Mouse (Mus musculus) megakaryocyte, adult 5-6 weeks (primary cell): ENCODE results near the gene Mboat2. TPM values are rescaled to one million over a fixed set of nuclear protein-coding genes. Genes with fewer than 3 reads are reported as not detected.
A peak's percentile ranks its signal among the peaks of the same experiment; 100 is the strongest.

ENCODE experiments used
- ATAC-seq: 2 replicates; pipeline ENCODE4 v1.8.0; 2016; ENCODE audit warnings: mild to moderate bottlenecking, inconsistent platforms; ENCODE audit not compliant: poor library complexity, severe bottlenecking
- total RNA-seq, 2 experiments: library from RNA; stranded (forward) in 1 of 2; stranded (reverse) in 1 of 2; fragments of 153-499, 151-499 nt in 1 of 2; fragments of 221-1000, 200-1000 nt in 1 of 2; gene quantifications; 2 replicates each; pipeline versions ENCODE4 v1.2.3 to v1.2.4; 2015 to 2017

Gene Mboat2
- total RNA-seq, 2 experiments from 2014 or later: 0.18 to 1.4 TPM

GRCm38 (mm10) chr12:24859357-24859756 is 28.7 kb downstream of the Mboat2 start:
- ATAC-seq: no peak

GRCm38 (mm10) chr12:24860436-24860835 is 29.8 kb downstream of the Mboat2 start:
- ATAC-seq: no peak

DNA sequence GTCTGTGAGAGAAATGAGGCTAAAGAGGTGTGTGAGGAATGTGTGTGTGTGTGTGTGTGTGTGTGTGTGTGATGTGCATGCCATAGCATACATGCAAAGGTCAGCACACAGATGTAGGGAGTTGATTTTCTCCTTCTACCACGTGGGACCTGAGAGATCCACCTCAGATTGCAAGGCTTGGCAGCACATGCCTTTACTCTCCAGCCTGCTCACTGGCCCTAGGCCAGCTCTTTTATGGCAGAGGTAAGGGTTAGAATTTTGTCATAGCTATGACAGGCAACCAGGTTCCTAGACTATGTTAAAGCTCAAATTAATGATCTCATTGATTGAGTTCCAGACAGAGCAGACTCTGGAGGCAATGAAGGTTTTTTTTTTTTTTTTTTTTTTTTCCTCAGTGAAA is 33.1 kb downstream of the Mboat2 start:
- ATAC-seq: no peak

DNA sequence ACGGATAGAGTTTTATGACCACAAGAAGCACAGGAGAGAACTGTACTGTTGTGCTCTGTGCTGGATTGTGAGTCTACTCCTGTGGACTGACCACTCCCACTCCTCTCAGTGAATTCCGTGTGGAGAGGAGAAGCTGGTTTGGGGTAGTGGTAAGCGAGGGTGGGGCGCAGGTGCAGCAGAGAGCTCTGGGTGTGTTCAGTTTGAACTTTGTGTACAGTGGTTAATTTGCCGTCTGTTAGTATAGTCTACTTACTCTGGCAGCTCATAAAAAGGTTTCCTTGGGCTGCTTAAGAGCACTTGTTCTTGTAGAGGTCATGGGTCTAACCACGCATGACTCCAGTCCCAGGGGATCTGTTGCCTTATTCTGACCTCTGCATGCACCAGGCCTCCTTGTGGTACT is 36.0 kb downstream of the Mboat2 start:
- ATAC-seq: no peak

DNA sequence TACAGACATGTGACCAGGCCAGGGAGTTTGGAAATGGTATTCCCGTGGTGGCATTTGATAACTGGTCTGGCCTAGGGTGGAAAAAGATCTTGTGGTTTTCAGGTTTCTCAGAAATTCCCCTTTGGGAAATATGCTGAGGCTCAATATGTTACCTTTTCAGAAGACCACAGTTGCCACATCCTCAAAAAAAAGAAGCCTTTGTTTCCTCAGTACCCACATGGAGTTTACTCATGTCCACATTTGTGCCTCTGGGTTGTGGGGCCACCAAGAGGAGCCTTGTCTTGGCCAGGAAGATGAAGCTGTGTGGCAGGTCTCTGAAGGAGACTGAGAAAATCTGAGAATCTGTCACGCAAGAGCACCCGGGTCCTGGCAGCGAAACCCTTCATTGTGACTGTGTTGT is 38.0 kb downstream of the Mboat2 start:
- ATAC-seq: 0 out of 2 replicates have a peak, but pooled peaks have one; percentile 18

DNA sequence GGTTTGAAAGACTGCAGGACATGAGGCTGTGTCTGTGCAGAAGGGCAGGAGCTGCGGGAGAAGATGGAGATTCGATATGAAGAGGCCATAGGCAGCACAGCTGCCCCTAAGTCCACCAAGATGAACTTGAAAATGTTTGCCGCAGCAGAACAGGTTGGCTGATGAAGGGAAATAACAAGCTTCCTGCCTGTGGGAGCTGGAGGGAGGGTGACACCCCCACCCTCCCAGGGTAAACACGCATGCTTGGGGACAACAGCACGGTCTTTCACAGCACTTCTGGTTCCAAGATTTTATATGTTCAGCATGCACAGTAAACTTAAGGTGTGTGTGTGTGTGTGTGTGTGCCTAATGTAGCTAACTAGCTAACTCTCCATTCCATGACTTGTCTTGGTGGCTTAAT is 38.6 kb downstream of the Mboat2 start:
- ATAC-seq: no peak

DNA sequence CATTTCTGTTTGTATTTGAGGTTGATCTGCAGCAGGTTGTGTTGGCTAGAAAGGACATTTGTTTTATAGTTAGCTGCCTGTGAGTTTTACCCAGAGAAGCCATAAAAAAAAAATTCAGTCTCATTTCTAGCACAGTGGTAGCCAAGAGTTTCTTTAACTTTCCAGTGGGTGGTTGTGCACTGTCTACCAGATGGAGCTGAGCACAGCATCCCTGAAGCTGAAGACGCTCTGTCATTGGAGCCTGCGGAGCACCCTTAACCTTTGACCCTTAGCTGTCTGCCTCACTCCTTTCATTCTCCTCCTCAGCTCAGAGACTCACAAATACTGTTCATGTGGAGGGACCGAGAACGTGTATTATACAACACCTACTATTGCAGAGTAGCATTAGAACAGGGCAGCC is 40.2 kb downstream of the Mboat2 start:
- ATAC-seq: no peak

DNA sequence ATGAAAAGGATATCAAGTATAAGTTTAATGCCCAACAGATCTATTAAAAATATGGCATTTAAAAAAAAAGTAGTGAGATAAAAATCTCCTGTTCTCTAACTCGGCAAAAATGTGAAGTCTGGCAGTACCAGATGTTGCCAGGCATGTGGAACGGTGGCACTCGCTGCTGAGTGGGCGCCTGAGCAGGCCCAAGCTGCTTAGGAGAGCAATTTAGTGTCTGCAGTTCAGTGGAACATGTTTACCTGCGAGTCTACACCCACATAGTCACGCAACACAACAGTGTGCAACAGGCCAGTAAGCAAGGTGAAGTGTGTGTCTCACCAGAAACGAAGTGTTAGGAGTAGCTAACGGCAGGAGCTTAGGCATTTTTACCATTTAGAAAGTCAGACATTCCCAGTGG is 41.6 kb downstream of the Mboat2 start:
- no peak for ATAC-seq

DNA sequence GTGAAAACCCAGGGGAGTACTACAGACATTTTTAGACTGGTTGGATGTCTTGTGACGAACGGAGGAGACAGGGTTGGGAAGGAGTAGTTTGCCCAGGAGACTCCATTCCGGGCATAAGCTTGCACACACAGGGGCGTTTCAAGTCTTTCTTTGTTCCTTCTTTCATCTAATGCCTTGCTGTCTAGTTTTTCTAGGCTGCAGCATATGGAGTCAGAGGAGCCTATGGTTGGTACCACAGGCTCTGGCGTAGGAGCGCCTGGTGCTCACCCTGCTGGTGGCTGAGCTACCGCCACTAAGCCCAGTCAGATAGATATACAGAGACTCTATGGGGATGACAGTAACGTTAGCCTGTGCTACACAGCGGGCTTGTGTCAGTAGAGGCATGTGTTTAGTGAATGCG is 42.0 kb downstream of the Mboat2 start:
- ATAC-seq: no peak

DNA sequence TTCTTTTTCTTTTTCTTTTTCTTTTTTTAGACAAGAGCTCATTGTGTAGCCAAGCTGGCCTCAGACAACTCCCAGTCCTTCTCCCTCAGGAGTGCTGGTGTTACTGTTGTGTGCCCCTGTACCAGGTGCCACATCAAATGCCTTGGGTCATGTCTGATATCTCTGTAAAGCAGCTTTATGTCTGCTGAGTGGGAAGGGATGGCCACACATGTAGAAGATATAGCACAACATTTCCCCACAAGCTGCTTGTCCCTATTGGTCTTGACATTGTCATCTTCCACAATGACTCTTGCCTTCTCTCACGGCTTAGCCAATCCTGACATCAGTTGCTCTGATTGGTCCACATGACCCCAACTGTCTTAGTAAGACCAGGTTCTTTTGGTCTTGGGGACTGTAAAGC is 45.2 kb downstream of the Mboat2 start:
- ATAC-seq: no peak

GRCm38 (mm10) chr12:24877231-24877630 is 46.6 kb downstream of the Mboat2 start:
- ATAC-seq: no peak

GRCm38 (mm10) chr12:24878090-24878489 is 47.4 kb downstream of the Mboat2 start:
- ATAC-seq: no peak

DNA sequence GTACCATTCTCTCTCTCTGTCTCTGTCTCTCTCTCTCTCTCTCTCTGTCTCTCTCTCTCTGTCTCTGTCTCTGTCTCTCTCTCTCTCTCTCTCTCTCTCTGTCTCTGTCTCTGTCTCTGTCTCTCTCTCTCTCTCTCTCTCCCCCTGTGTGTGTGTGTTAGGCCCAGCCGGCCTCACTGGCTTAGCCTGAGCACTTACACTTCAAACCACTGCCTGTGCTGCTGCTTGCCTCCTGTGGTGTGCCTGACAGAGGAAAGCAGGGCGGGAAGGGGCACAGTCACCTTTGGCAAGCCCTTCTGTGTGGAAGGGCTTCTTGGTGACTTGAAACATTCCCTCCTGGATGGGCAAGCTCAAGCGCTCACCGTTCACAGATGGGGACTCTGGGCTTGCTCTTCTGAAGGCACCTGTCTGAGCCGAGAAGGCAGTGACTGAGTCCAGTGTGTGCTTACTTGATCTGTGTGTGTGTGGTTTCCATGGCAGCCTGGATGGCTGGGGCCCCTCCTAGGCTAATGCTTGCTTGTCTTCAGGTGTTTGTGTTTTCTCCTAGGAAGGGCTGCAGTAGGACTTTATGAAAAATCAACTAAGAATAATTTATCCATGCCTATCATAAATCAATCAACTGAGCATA is 48.2 kb downstream of the Mboat2 start:
- ATAC-seq: no peak

- no peak for ATAC-seq
Observed at GRCm38 (mm10) chr12:24879613-24880029, 48.9 kb downstream of the Mboat2 start.

GRCm38 (mm10) chr12:24883279-24883678 is 52.6 kb downstream of the Mboat2 start:
- ATAC-seq: no peak

DNA sequence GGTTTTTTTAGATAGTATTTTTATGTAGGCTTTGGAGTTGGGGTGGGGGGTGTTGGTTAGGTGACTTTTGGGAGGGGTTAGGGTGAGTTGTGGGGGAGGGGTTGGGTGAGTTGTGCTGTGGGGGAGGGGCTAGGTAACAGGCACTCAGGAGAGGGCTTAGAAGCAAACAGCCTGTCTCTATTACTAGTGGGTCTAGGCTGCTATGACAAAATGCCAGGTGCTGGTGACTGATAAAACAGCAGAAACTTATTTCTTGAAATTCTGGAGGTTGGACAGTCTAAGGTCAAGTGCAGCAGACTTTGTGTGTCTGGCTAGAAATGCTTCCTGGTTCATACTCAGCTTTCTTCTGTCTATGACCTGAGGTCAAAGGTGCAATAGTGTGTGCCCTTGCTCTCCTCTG is 56.1 kb downstream of the Mboat2 start:
- no peak for ATAC-seq

- peak; percentile 76 for ATAC-seq
Observed at GRCm38 (mm10) chr12:24889371-24890051, 58.8 kb downstream of the Mboat2 start.

GRCm38 (mm10) chr12:24890158-24890557 is 59.5 kb downstream of the Mboat2 start:
- ATAC-seq: peak; percentile 41; the same call in 1 of the 2 replicates

DNA sequence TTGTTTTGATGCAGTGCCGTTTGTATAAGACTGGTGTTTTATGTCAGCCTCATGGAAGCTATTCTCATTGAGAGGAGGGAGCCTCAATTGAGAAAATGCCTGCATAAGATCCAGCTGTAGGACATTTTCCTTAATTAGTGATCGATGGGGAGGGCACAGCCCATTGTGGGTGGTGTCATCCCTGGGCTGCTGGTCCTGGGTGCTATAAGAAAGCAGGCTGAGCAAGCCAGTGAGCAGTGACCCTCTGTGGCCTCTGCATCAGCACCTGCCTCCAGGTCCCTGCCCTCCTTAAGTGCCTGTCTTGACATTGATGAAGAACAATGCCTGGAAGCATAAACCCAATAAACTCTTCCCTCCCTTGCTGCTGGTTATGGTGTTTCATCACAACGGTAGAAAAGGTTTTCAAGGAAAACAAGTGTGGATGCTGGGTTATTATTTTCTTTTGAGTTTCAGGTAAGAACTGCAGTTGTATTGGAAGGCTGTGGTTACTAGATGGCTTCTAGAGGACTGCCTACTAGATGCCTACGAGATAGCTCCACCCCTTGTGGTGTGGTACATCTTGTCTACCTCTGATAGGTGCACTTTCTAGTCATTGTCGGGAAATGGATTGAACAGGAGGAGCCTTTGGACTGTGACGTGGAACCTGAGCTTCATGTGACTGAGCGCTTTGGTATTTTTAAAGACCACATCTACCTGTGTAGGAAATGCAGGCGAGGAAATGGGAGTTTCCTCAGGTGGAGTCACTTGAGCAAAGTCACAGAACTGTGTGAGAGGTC is 60.2 kb downstream of the Mboat2 start:
- no peak for ATAC-seq

- no peak for ATAC-seq
Observed at GRCm38 (mm10) chr12:24892536-24892935, 61.9 kb downstream of the Mboat2 start.

DNA sequence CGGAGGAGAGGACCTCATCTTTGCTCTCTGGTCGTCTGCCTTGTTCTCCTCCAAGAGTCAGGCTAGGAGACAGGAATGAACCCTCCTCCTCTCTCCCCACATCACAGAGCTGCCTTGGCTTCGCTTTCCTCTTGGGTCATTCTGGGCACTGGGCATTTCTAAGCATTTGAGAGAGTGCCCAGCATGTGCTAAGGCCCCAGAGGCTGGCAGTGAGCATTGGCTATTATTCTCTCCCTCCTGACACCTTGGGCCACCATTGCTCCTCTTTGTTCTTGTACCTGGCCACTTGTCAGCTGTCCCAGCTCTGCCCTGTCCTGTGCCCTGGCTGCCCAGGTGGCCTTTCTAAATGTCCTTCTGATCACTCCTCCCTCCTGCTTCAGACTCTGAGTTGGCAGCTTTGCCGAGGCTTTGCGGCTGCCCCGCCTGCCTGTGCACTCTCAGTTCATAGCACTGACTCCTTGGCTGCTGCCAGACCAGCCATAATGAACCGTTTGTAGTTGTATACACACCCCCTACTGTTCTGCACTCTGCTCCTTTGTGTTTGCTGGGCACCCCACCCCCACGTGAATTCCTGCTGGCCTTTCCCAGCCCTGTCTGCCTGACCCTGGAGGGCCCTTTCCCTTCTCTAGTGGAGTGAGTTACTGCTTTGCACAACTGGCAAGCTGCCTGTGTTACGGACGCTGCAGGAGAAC is 63.2 kb downstream of the Mboat2 start:
- ATAC-seq: no peak
